Mouse (Mus musculus): Measurements from ENCODE around the gene Ptpn12.

GRCm38 (mm10) chr5:20983505-20983904, 72.2 kb downstream of the Ptpn12 start:
- TF ChIP-seq TAL1 (conservative IDR thresholded peaks at IDR 0.05; ENCODE audit: low read depth, low read length) (no peak), CTCF (IDR thresholded peaks at IDR 0.05; ENCODE audit: low read depth, low read length) (no peak), POLR2AphosphoS5 (IDR thresholded peaks at IDR 0.05; ENCODE audit: insufficient replicate concordance, low read depth, low read length) (no peak), GATA1 (IDR thresholded peaks at IDR 0.05; ENCODE audit: borderline replicate concordance, low read length) (no peak)
